Mouse (Mus musculus): ENCODE data around the gene Vmn1r111.
"Not testable (repeated sequence)": the region's sequence is repeated elsewhere in the genome, so short reads cannot be mapped to it uniquely, and the experiment has no call there.

The Vmn1r111 gene

DNA sequence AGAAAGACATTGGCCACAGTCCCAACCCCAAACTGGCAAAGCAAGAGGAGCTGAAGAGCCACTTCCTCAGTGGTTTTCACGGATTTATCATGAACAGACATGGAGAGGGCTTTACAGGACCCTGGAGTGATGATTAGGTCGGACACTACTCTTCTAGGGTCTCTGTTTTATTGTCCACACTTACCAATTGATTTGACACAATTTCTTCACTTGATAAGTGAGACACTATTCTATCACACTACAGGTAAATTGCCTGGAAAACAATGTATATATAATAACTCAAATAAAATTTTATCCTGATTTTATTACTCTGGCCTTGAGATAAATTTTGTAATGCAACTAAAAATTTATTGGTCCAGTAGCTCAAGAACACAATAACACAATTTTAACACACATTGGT lies at the start of gene Vmn1r111:
TSS of gene Vmn1r111 (minus strand) at position 101 of the 400 bp plus-strand sequence.
- DNase-seq (ENCODE audit: low spot score) = not testable (repeated sequence)

DNA sequence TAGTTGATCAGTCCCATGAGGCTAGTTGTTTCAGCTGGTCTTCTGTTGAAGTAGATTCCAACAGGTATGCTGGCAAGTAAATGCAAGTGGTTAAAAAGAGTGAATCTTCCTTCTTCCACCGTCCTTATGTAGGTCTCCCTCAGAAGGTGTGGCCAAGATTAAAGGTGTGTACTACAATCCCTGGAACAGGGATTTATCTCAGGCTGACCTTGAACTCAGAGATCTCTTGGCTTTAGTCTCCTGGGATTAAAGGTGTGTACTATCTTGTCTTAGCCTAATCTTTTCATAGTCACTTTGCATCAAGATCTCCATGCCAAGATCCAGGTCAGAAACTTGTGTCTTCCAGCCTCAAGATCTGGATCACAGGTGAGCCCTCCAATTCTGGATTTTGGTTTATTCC lies 27.5 kb upstream of the Vmn1r111 start, which contains the start of gene Gm10668:
TSS of gene Gm10668 (minus strand) at position 101 of the 400 bp plus-strand sequence.
- not testable (repeated sequence) for DNase-seq (ENCODE audit: low spot score)

DNA sequence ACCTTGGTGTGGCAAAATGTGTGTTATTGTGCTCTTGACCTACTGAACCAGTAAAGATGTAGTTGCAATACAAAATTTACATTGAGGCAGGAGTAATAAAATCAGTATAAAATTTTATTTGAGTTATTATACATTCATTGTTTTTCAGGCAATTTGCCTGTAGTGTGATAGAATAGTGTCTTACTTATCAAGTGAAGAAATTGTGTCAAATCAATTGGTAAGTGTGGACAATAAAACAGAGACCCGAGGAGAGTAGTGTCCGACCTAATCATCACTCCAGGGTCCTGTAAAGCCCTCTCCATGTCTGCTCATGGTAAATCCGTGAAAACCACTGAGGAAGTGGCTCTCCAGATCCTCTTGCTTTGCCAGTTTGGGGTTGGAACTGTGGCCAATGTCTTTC lies 34.4 kb downstream of the Vmn1r111 start, which contains the start of gene Vmn1r107:
TSS of gene Vmn1r107 (plus strand) at position 301 of the 400 bp plus-strand sequence.
- not testable (repeated sequence) for DNase-seq (ENCODE audit: low spot score)

Measured in testis, postnatal 10 days (tissue).